Mouse (Mus musculus) cortical plate, adult 2 months (tissue): ENCODE measurements around the gene Wnt7a. TPM values are rescaled to one million over a fixed set of nuclear protein-coding genes. Genes with fewer than 3 reads are reported as not detected.
A peak's percentile ranks its signal among the peaks of the same experiment; 100 is the strongest.

Source experiments
- H3K27ac ChIP-seq: fragments of 200-500 bp; 2 replicates; pipeline ENCODE4 v1.5.1; 2012; ENCODE audit warnings: low read length, control low read depth, inconsistent platforms; ENCODE audit not compliant: insufficient read depth
- H3K4me1 ChIP-seq: fragments of 200-500 bp; 2 replicates; pipeline ENCODE4 v1.6.1; 2011; ENCODE audit warnings: low read length; ENCODE audit not compliant: control insufficient read depth, insufficient read depth
- H3K4me3 ChIP-seq: fragments of 200-500 bp; 2 replicates; pipeline ENCODE4 v1.5.1; 2011; ENCODE audit warnings: mild to moderate bottlenecking, low read length, control low read depth; ENCODE audit not compliant: insufficient read depth
- CTCF ChIP-seq: fragments of 200-500 bp; IDR thresholded peaks from 2 replicates; pipeline ENCODE4 v1.5.1; 2011; ENCODE audit warnings: mild to moderate bottlenecking, control low read depth, low read length; ENCODE audit not compliant: insufficient read depth; ENCODE audit errors: extremely low read depth
- POLR2A ChIP-seq: fragments of 200-500 bp; IDR thresholded peaks from 2 replicates; pipeline ENCODE4 v1.6.1; 2011; ENCODE audit warnings: mild to moderate bottlenecking, low read length, control low read depth; ENCODE audit not compliant: insufficient read depth; ENCODE audit errors: extremely low read depth
- polyA plus RNA-seq: library from polyadenylated mRNA; depleted of rRNA; stranded (reverse); fragments of >200 nt; gene quantifications from 2 replicates; pipeline ENCODE4 v1.2.3, GENCODE M21; 2012; rRNA removed

Wnt7a gene
- 8.6 and 9.6 TPM in 2 replicates for polyA plus RNA-seq

DNA sequence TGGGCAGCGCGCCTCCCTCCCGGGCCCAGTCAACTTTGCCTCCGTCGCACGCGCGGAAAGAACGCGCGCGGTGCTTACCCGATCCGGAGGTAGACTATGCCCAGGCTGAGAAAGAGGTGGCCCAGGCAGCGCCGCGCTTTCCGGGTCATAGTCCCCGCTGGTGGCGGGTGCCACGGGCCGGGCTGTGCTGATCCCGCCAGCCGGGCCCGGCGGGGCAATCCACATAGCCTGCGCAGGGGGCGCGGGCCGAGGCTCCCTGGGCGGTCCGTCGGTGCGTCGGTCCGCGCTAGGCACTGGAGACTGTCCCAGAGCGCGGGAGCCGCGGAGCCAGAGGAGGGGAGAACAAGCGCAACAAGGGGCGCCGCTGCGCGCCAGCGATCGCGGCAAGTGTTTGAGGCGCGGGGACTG, at the start of gene Wnt7a:
TSS of gene Wnt7a (minus strand) at position 403 of the 408 bp plus-strand sequence.
- H3K27ac ChIP-seq = no peak within 1 kb of the TSS
- H3K4me1 ChIP-seq = no peaks in the 10 kb centered on the region
- TF ChIP-seq POLR2A (no peak), CTCF (no peak)
- H3K4me3 ChIP-seq = peak within 1 kb of the TSS; percentile 32

- H3K4me1 ChIP-seq = no peaks in the 10 kb centered on the region
- no peak overlapping the region for H3K27ac ChIP-seq
- H3K4me3 ChIP-seq = no peak overlapping the region
- TF ChIP-seq CTCF (no peak), POLR2A (no peak)
Observed at GRCm38 (mm10) chr6:91459471-91459870, 48.3 kb upstream of the Wnt7a start.

GRCm38 (mm10) chr6:91454546-91454945, 43.4 kb upstream of the Wnt7a start:
- Histone ChIP-seq H3K4me1 (no peaks in the 10 kb centered on the region), H3K4me3 (no peak overlapping the region), H3K27ac (no peak overlapping the region)
- TF ChIP-seq POLR2A (no peak), CTCF (no peak)

- Histone ChIP-seq H3K27ac (no peak overlapping the region), H3K4me3 (no peak overlapping the region), H3K4me1 (no peaks in the 10 kb centered on the region)
- TF ChIP-seq CTCF (no peak), POLR2A (no peak)
Observed at GRCm38 (mm10) chr6:91452056-91452455, 40.9 kb upstream of the Wnt7a start.

DNA sequence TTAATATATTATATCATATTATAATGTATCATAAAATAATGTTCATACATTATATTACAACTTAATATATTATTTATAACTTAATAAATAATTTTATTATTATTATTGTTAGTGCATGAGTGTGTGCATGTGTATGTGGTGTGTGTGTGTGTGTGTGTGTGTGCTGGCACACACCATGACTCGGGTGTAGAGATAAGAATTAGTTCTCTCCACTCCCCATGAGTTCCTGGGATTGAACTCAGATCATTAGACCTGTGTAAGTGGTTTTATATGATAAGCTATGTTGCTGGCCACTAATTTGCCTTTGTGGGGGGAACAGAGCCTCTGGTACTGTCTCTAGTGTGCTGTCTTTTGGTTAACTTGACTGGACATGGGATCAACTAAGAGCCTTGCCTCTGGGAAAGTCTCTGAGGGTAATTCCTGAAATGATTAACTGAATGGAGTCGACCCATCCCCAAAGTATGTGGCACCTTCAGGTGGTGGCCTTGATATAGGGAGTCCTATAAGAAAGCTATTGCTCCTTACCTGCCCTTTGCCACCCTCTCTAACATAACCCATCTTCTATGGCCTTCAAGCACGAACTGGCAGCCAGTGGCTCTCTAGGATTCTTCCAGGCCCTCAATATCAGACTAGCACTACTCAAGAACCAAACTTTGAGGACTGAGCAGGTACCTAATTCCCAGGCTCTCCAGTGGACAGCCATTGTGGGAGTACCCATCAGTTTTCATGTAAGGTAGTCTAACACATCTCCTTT, 38.5 kb upstream of the Wnt7a start:
- TF ChIP-seq CTCF (no peak), POLR2A (no peak)
- H3K4me3 ChIP-seq = no peak overlapping the region
- no peaks in the 10 kb centered on the region for H3K4me1 ChIP-seq
- no peak overlapping the region for H3K27ac ChIP-seq

- TF ChIP-seq POLR2A (no peak), CTCF (no peak)
- H3K4me1 ChIP-seq = peaks cover 2% of the 10 kb centered on the region; the same call in 1 of the 2 replicates
- no peak overlapping the region for H3K27ac ChIP-seq
- H3K4me3 ChIP-seq = no peak overlapping the region
Observed at GRCm38 (mm10) chr6:91445316-91445715, 34.2 kb upstream of the Wnt7a start.

- H3K4me3 ChIP-seq = peak overlapping the region; percentile 52
- H3K27ac ChIP-seq = peak overlapping the region; percentile 18; the same call in 1 of the 2 replicates
- TF ChIP-seq POLR2A = 0 out of 2 replicates have a peak, but pooled peaks have one; percentile 13
- TF ChIP-seq CTCF = no peak
- peaks cover 2% of the 10 kb centered on the region; the same call in 1 of the 2 replicates for H3K4me1 ChIP-seq
Observed at GRCm38 (mm10) chr6:91441145-91441662, 30.0 kb upstream of the Wnt7a start.

GRCm38 (mm10) chr6:91440474-91441144, 29.4 kb upstream of the Wnt7a start:
- Histone ChIP-seq H3K27ac (0 out of 2 replicates have a peak overlapping the region, but pooled peaks have one; percentile 22), H3K4me1 (peaks cover 2% of the 10 kb centered on the region; the same call in 1 of the 2 replicates), H3K4me3 (peak overlapping the region; percentile 52)
- peak; percentile 99 for TF ChIP-seq POLR2A
- no peak for TF ChIP-seq CTCF

DNA sequence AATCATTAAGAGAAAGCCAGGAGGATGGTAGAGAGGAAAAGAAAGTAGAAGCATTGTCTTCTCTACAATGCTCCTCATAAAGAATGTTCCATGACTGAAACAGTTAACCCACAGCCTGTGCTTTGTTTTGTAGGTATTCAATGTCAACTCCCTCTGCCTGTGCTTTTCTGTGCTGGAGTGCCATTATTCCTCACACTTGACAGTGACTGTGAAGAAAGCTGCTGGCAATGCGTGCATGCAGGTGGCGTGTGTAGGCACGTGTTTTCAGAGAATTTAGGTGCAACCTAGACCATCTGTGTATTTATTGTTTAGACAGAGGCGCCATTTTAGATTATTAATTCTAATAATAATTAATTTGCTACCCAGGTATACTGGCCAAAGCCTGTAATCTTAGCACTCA, 13.0 kb upstream of the Wnt7a start:
- no peak overlapping the region for H3K4me3 ChIP-seq
- no peak for TF ChIP-seq CTCF
- TF ChIP-seq POLR2A = no peak

GRCm38 (mm10) chr6:91421629-91422028, 10.5 kb upstream of the Wnt7a start:
- TF ChIP-seq CTCF = no peak
- Histone ChIP-seq H3K27ac (no peak overlapping the region), H3K4me3 (no peak overlapping the region), H3K4me1 (no peaks in the 10 kb centered on the region)

More for the DNA sequence above, 13.0 kb upstream of the Wnt7a start:
- no peak overlapping the region for H3K27ac ChIP-seq
- H3K4me1 ChIP-seq = no peaks in the 10 kb centered on the region
